Mouse (Mus musculus): ENCODE measurements around the gene Swsap1.

GRCm38 (mm10) chr9:22004546-22004945 is 49.0 kb downstream of the Swsap1 start:
- no peak for TF ChIP-seq CTCF (IDR thresholded peaks at IDR 0.05; ENCODE audit: extremely low read depth, insufficient read depth, low read length)
- TF ChIP-seq POLR2A (IDR thresholded peaks at IDR 0.05; ENCODE audit: extremely low read depth, insufficient read depth, low read length) = no peak

All from cortical plate, adult 2 months (tissue).